Mouse (Mus musculus) hindbrain, embryonic 10.5 days (tissue): ENCODE measurements around the gene Cilp2. TPM values are rescaled to one million over a fixed set of nuclear protein-coding genes. Genes with fewer than 3 reads are reported as not detected.

Experiments used
- DNase-seq: peaks from one replicate; pipeline ENCODE4 v3.0.0-alpha.2; 2017; ENCODE audit warnings: low spot score
- H3K27ac ChIP-seq: fragments of 300-500 bp; sonication (generic); 2 replicates; pipeline ENCODE4 v1.5.1; 2016; ENCODE audit warnings: mild to moderate bottlenecking, moderate library complexity
- H3K27me3 ChIP-seq: fragments of 300-500 bp; sonication (generic); 2 replicates; pipeline ENCODE4 v1.6.1; 2016; ENCODE audit warnings: mild to moderate bottlenecking; ENCODE audit not compliant: poor library complexity, insufficient read depth, severe bottlenecking
- H3K36me3 ChIP-seq: fragments of 300-500 bp; sonication (generic); 2 replicates; pipeline ENCODE4 v1.6.1; 2016; ENCODE audit warnings: mild to moderate bottlenecking, moderate library complexity
- H3K4me1 ChIP-seq: fragments of 300-500 bp; sonication (generic); replicated peaks from 2 replicates; pipeline ENCODE4 v1.6.1; 2016; ENCODE audit warnings: mild to moderate bottlenecking
- H3K4me3 ChIP-seq: fragments of 300-500 bp; sonication (generic); 2 replicates; pipeline ENCODE4 v1.5.1; 2016; ENCODE audit warnings: mild to moderate bottlenecking, moderate library complexity
- H3K9me3 ChIP-seq: fragments of 300-500 bp; sonication (generic); 2 replicates; pipeline ENCODE4 v1.6.1; 2016; ENCODE audit warnings: mild to moderate bottlenecking, moderate library complexity
- WGBS: fragments of 180-500 bp; shearing (Covaris S2); methylation state at CpG from one replicate; pipeline ENCODE4 v1.1.7; 2016; 5-methylcytosine and 5-hydroxymethylcytosine counted together
- polyA plus RNA-seq: library from polyadenylated mRNA; unstranded; fragments of >200 nt; fragmentation: Nextera tagmentation; extraction: Ambion mirVana; gene quantifications from 2 replicates; pipeline ENCODE4 v1.2.1, GENCODE M21; 2016

The Cilp2 gene
- polyA plus RNA-seq, 1 experiment from 2014 or later, result 0.44 TPM

DNA sequence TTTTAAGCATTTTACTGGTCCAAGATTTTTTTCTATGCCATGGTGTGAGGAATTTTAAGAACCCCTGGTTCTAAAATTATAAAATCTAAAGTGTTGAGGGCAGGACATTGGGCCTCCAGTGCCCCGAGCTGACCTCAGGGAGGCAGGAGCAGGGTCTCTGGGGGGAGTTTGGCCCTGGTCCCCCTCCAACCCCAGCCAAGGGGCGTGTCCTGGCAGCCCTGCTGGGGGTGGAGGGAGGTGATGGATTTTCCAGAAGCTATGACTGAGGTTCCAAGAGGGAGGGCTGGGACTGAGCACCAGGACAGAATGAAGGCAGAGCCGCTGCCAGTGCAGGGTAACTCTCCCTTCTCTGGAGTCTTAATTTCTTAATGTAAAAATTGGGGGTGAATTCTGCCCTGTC, 9.5 kb downstream of the Cilp2 start:
- H3K9me3 ChIP-seq, result no peaks in the 10 kb centered on the region
- no peak for DNase-seq
- H3K4me3 ChIP-seq, result no peak overlapping the region
- no peaks in the 10 kb centered on the region; the same call in 1 of the 2 replicates for H3K36me3 ChIP-seq
- H3K4me1 ChIP-seq, result peaks cover 25% of the 10 kb centered on the region
- no peak overlapping the region for H3K27ac ChIP-seq
- peaks cover 71% of the 10 kb centered on the region for H3K27me3 ChIP-seq
- 57% methylated on average over 3 of the region's 3 CpGs for WGBS

DNA sequence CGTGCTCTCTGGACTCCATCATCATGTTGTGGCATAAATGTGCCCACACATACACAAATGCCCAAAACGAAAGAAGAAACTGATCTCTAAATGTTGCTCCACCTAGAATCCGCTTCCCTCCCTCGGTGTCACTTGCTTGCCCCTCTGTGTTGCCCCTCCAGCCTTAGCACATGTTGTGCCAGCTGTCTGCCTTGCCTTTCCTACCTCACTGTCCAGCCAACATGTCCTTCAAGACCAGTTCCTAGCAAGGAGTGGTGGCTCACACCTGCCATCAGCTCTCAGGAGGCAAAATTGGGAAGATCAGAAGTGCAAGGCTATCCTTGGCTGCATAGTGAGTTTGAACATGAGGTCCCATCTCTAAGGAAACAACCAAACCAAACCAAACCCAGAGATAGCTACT, 10.1 kb downstream of the Cilp2 start:
- DNase-seq, result no peak
- H3K4me1 ChIP-seq, result peaks cover 19% of the 10 kb centered on the region
- peaks cover 65% of the 10 kb centered on the region for H3K27me3 ChIP-seq
- H3K4me3 ChIP-seq, result no peak overlapping the region
- H3K27ac ChIP-seq, result no peak overlapping the region
- no peaks in the 10 kb centered on the region for H3K9me3 ChIP-seq
- 87% methylated on average over 4 of the region's 4 CpGs for WGBS
- peaks cover 4% of the 10 kb centered on the region; the same call in 1 of the 2 replicates for H3K36me3 ChIP-seq

DNA sequence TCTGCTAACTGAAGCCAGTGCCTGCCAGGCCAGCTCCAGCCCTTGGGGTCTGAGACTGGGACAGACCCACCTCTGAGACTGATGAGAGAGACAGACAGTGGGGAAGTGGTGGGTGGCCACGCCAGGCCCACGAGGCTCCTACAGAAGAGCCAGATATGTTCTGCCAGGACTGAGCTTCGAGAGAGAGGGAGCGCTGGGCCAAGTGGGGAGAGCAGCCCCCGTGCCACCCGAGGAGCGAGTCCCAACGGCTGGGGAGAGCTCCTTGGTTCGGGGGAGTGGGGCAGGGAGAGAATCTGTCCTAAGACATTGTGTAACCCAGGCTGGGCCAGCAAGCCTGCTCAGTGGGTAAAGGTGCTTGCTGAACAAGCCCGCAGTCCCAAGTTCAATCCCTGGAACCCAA, 10.5 kb downstream of the Cilp2 start:
- no peak for DNase-seq
- Histone ChIP-seq H3K4me1 (peaks cover 15% of the 10 kb centered on the region), H3K27ac (no peak overlapping the region), H3K36me3 (peaks cover 8% of the 10 kb centered on the region), H3K4me3 (no peak overlapping the region), H3K27me3 (peaks cover 61% of the 10 kb centered on the region), H3K9me3 (no peaks in the 10 kb centered on the region)
- 78% methylated on average over 10 of the region's 10 CpGs for WGBS

DNA sequence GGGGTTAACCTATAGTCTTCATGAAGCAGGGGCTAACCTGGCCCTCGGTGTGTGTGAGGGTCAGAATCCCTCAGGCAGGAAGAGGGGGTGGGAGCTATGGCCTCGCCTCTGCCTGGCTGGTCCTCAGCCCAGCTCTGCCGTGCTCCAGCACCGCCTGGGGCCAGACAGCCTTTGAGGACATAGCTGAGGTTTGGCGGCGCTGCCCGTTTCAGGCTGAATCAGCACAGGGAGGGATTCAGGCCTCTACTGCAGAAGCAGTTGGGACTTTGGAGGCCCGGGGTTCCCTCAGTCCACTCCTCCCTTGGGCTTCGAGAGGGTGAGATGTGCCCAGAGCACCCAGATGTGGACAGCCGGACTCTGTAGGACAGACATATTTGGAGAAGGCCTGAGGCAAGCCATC, 11.4 kb downstream of the Cilp2 start:
- Histone ChIP-seq H3K9me3 (no peaks in the 10 kb centered on the region), H3K4me3 (no peak overlapping the region), H3K4me1 (peaks cover 6% of the 10 kb centered on the region), H3K36me3 (peaks cover 16% of the 10 kb centered on the region), H3K27me3 (peaks cover 52% of the 10 kb centered on the region), H3K27ac (no peak overlapping the region)
- DNase-seq, result no peak
- 45% methylated on average over 10 of the region's 10 CpGs for WGBS

DNA sequence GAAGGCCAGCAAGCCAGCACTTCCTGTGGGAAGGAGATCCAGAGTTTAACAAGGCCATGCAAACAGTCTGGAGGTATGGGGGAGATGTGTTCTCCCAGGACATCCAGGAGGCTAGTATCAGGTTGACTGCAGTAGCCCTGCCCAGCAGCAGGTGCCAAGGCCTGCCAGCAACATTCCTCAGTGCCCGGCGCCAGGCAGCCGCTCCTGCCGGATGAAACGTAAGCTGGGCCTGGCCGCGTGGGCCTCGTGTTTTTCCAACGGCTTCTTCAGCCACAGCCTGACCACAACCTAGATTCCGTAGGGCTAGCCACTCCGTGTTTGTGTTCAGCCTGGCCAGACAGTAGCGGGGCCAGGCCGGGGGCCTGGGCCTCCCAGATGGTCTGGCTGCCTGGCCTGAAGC, 12.8 kb downstream of the Cilp2 start:
- Histone ChIP-seq H3K36me3 (peaks cover 27% of the 10 kb centered on the region), H3K27me3 (peaks cover 38% of the 10 kb centered on the region), H3K27ac (no peak overlapping the region), H3K4me1 (peaks cover 4% of the 10 kb centered on the region; the same call in 1 of the 2 replicates), H3K9me3 (no peaks in the 10 kb centered on the region), H3K4me3 (no peak overlapping the region)
- WGBS, result 90% methylated on average over 13 of the region's 13 CpGs
- no peak for DNase-seq

DNA sequence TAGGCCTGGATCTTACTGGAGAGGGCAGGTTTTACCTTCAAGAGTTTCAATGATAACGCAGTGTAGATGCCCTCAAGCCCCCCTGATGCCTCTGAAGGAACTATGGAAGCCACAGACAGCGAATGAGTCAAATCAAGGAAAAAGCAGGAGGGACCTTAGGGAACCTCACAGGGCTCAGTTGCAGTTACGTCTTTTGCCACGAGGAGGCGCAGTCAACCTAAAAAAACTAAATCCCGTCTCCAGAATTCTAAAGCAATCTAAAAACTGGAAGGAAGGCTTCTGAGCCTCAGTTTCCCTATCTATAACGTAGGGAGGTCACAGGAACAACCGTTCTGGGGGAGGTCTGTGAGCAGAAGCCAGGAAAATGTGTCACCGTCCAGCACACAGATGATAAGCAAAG, 13.3 kb downstream of the Cilp2 start:
- Histone ChIP-seq H3K27me3 (peaks cover 33% of the 10 kb centered on the region), H3K4me1 (0 out of 2 replicates have a peak, but pooled peaks cover 4% of the 10 kb centered on the region), H3K9me3 (no peaks in the 10 kb centered on the region), H3K36me3 (peaks cover 27% of the 10 kb centered on the region), H3K27ac (no peak overlapping the region), H3K4me3 (no peak overlapping the region)
- peak; percentile 74 for DNase-seq
- WGBS, result 15% methylated on average over 9 of the region's 9 CpGs

DNA sequence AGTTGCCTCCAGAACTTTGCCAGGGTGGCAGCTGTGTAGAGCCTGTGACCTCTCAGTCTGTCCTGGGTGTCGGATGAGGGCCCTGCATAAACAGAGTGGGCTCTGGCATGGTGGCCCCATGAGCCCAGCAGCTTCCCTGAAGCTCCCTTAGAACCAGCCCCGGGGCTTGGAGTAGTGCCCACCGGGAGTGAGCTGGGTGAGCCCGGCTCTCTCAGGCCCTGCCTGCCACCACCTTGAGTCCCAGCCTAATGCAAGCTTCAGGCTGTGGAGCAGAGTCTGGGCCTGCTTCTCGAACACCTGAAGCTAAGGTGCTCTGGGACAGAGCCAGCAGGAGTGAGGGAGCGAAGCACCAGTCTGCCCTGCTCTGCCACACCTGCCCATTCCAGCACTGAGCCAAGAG, 16.6 kb downstream of the Cilp2 start:
- DNase-seq, result no peak
- Histone ChIP-seq H3K27me3 (peaks cover under 1% of the 10 kb centered on the region), H3K36me3 (peaks cover 34% of the 10 kb centered on the region), H3K4me3 (no peak overlapping the region), H3K27ac (no peak overlapping the region), H3K9me3 (no peaks in the 10 kb centered on the region), H3K4me1 (no peaks in the 10 kb centered on the region)
- WGBS, result 88% methylated on average over 6 of the region's 6 CpGs

DNA sequence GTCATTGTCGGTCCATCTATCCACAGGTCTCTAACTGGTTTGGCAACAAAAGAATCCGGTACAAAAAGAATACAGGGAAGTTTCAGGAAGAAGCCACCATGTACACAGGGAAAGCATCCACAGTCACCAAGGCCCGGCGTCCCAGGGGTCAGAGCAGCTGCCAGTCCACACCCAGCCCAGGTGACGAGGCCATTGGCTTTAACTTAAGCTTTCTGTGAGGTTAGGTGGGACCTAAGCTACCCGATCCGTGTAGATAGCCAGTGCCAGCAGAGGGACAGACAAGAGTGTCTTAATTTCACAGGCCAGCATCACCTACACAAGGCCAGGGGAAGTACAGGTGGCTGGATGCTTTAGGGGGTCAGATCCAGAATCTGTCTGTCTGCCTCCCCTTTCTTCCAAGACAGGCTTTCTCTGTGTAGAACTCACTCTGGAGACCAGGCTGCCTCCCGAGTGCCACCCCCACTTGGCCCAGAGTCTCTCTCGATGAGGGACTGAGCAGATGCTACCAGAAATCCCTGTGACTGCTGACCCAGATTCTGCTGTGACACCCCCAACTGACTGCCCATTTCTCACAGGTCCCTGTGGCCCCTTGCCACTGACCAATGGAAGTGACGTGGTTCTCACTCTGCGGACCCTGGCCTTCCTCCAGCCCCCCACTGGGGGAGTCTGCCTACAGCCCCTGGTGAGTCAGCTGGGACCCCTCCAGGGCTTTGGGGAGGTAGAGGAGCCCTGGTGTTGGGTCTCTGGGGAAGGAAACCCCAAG, 17.3 kb downstream of the Cilp2 start:
- no peaks in the 10 kb centered on the region for H3K9me3 ChIP-seq
- 85% methylated on average over 11 of the region's 11 CpGs for WGBS
- no peak overlapping the region for H3K27ac ChIP-seq
- no peaks in the 10 kb centered on the region for H3K4me1 ChIP-seq
- DNase-seq, result no peak
- H3K4me3 ChIP-seq, result no peak overlapping the region
- peaks cover 41% of the 10 kb centered on the region for H3K36me3 ChIP-seq
- H3K27me3 ChIP-seq, result no peaks in the 10 kb centered on the region

DNA sequence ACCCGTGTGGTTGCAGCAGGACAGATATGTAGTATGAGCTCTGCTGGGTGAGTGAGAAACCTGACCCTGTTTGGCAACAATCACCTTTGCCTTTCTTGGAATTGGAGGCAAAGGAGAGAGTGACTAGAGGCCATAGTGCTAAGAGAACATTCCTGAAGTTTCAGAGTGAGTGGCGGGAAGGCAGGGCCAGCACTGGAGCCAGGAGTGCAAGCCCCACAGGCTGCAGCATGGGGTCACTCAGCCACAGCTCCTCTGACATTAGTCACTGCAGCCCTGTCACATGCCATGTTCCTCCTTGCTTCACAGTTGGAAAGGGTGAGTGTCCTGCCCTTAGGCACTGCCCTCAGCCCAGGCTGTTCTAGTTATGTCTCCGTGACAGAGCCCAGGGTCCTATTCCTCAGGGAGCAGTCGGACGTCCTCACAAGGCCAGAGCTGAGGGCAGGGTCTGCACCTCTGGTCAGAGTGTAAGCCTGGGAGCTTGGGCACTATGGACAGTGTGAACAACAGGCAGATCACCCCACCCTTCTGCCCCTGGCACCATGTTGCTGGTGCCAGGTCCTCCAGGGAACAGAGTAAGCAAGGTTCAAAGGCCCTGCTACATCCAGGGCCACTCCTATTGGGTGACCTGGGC, 19.7 kb downstream of the Cilp2 start:
- Histone ChIP-seq H3K27me3 (no peaks in the 10 kb centered on the region), H3K4me1 (no peaks in the 10 kb centered on the region), H3K36me3 (peaks cover 60% of the 10 kb centered on the region), H3K4me3 (no peak overlapping the region), H3K27ac (no peak overlapping the region), H3K9me3 (no peaks in the 10 kb centered on the region)
- 65% methylated on average over 5 of the region's 5 CpGs for WGBS
- no peak for DNase-seq

DNA sequence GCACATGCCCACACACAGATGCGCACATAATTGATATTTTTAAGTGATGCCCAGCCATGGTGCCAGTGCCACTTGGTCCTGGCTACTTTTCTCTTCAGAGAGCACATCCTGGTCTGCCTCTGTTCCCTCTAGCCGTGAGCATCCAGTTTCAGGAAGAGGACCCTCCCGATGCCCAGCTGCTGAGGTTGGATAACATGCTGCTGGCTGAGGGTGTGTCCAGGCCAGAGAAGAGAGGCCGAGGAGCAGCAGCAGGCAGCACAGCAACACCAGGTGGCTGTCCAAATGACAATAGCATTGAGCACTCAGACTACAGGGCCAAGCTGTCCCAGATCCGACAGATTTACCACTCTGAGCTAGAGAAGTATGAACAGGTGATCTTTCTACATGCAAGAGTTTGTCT, 23.3 kb downstream of the Cilp2 start:
- WGBS, result 79% methylated on average over 5 of the region's 5 CpGs

DNA sequence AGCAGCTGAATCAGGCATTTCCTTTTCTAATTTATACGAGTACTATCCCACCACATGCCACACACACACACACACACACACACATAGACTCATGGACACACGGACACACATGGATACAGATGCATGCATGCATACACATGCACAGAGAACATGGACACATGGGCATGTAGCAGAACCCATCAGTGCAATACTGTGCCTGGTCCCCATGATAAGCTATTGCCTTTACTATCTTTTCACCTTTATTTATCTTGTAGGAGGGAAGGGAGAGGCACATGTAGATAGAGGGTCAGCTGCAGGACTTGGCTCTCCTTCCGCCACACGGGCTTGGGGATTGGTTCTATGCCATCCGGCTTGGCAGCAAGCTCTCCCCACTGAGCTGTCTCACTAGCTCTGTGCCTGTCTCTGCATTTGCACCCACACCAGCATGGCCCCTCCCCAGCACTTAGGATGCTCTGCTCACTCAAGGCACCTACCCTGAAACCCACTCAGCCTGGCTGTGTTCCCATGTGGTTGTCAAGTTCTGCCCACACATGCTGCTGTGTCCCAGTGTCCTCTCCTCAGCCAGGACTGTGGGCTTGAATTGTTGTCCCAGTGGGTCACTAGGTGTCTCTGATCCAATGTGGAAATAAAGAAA, 24.0 kb downstream of the Cilp2 start:
- DNase-seq, result no peak
- Histone ChIP-seq H3K36me3 (peaks cover 70% of the 10 kb centered on the region), H3K9me3 (no peaks in the 10 kb centered on the region), H3K27ac (no peak overlapping the region), H3K4me3 (no peak overlapping the region), H3K27me3 (no peaks in the 10 kb centered on the region), H3K4me1 (no peaks in the 10 kb centered on the region)
- 87% methylated on average over 5 of the region's 5 CpGs for WGBS

More for the DNA sequence above, 23.3 kb downstream of the Cilp2 start:
- Histone ChIP-seq H3K27me3 (no peaks in the 10 kb centered on the region), H3K27ac (no peak overlapping the region), H3K4me3 (no peak overlapping the region), H3K9me3 (no peaks in the 10 kb centered on the region), H3K36me3 (peaks cover 65% of the 10 kb centered on the region), H3K4me1 (no peaks in the 10 kb centered on the region)
- no peak for DNase-seq

DNA sequence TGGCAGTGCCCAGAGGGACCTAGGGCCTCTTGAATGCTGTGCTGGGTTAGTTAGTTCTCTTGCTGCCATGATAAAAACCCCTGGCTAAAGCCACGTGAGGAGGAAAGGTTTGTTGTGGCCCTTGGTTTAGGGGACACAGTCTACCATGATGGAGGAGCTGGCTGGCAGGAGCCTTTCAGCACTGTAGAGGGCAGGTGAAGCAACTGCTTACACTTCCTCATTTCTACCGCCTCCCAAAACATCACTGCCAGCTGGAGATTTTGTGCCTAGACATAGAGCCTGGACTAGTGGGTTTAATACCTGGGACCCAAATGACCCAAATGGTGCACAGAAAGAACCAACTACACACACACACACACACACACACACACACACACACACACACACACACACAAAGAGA, 26.2 kb downstream of the Cilp2 start:
- no peak for DNase-seq
- Histone ChIP-seq H3K4me3 (no peak overlapping the region), H3K27me3 (no peaks in the 10 kb centered on the region), H3K27ac (no peak overlapping the region), H3K36me3 (peaks cover 66% of the 10 kb centered on the region), H3K9me3 (no peaks in the 10 kb centered on the region), H3K4me1 (no peaks in the 10 kb centered on the region)
- WGBS, result 62% methylated on average over 2 of the region's 2 CpGs

DNA sequence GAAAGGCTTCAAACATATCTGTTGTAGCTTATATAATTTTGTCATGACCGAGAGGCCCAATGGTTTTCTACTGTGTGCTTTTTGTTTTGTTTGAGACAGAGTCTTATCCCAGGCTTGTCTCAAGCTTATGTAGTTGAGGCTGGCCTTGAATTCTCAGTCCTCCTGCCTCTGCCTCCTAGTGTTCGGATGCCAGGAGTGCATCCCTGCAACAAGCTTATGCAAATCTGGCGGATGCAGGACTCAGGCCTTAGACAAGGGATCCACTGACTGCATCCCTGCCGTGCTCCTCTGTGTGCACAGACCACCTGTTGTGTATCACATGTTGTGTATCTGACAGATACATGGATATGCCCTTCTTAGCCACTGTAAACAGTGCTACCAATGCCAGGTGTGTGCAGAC, 26.7 kb downstream of the Cilp2 start:
- WGBS, result 59% methylated on average over 4 of the region's 4 CpGs
- Histone ChIP-seq H3K4me3 (no peak overlapping the region), H3K27me3 (no peaks in the 10 kb centered on the region), H3K36me3 (peaks cover 63% of the 10 kb centered on the region), H3K4me1 (no peaks in the 10 kb centered on the region), H3K27ac (no peak overlapping the region), H3K9me3 (no peaks in the 10 kb centered on the region)
- DNase-seq, result peak; percentile 11
